Mouse (Mus musculus) adrenal gland, postnatal 4 days (tissue): ENCODE results near the gene Magi2. TPM values are rescaled to one million over a fixed set of nuclear protein-coding genes. Genes with fewer than 3 reads are reported as not detected.
"Not testable (repeated sequence)": the region's sequence is repeated elsewhere in the genome, so short reads cannot be mapped to it uniquely, and the experiment has no call there.

ENCODE experiments used
- DNase-seq, 2 experiments: peaks; one replicate each; pipeline ENCODE4 v3.0.0; 2021 to 2022; ENCODE audit warnings: low spot score in 2 of 2, mixed read lengths in 2 of 2
- long read RNA-seq, 2 experiments: library from polyadenylated mRNA; stranded (forward); transcript quantifications; one replicate each; pipeline ENCODE4 v2.0.0; 2021
- total RNA-seq, 2 experiments: library from RNA; stranded (reverse); gene quantifications; 2 replicates each; pipeline ENCODE4 v1.2.3; 2021

The Magi2 gene
- total RNA-seq = 10 to 100 TPM in 1 of 2 experiments, 1 to 10 TPM in 1; 8.4 to 14.1 TPM
- long read RNA-seq, experiment 1, partial matches to known transcripts = 0 of 2 reads
- long read RNA-seq, experiment 1, other reads (novel, unspliced or antisense) = 2 of 2 reads
- long read RNA-seq, experiment 2, partial matches to known transcripts = 7 of 14 reads
- long read RNA-seq, experiment 2, other reads (novel, unspliced or antisense) = 3 of 14 reads

GRCm38 (mm10) chr5:19226866-19227243 lies at the start of gene Magi2:
Gene Magi2 (plus strand): TSS chr5:19227036.
- DNase-seq = no peak

GRCm38 (mm10) chr5:19178594-19178993 lies 48.2 kb upstream of the Magi2 start:
- DNase-seq = no peak

GRCm38 (mm10) chr5:19186175-19186574 lies 40.7 kb upstream of the Magi2 start:
- DNase-seq = no peak

GRCm38 (mm10) chr5:19211665-19212064 lies 15.2 kb upstream of the Magi2 start:
- DNase-seq = no peak

- peak; percentile 43 to 67 for DNase-seq
Observed at GRCm38 (mm10) chr5:19226144-19226865, 531 bp upstream of the Magi2 start.

GRCm38 (mm10) chr5:19227281-19227680 lies 445 bp downstream of the Magi2 start:
- peak; percentile 4 to 8 for DNase-seq

GRCm38 (mm10) chr5:19227791-19228331 lies 1.0 kb downstream of the Magi2 start:
- peak; percentile 8 to 25 for DNase-seq

- DNase-seq = no peak
Observed at GRCm38 (mm10) chr5:19241797-19242196, 15.0 kb downstream of the Magi2 start.

GRCm38 (mm10) chr5:19246426-19246825 lies 19.6 kb downstream of the Magi2 start:
- DNase-seq = no peak

- DNase-seq = no peak
Observed at GRCm38 (mm10) chr5:19247266-19247665, 20.4 kb downstream of the Magi2 start.

- no peak for DNase-seq
Observed at GRCm38 (mm10) chr5:19262816-19263215, 36.0 kb downstream of the Magi2 start.

- DNase-seq = no peak
Observed at GRCm38 (mm10) chr5:19264627-19265026, 37.8 kb downstream of the Magi2 start.

GRCm38 (mm10) chr5:19292581-19292980 lies 65.7 kb downstream of the Magi2 start:
- DNase-seq = no peak

- DNase-seq = no peak
Observed at GRCm38 (mm10) chr5:19306656-19307055, 79.8 kb downstream of the Magi2 start.

GRCm38 (mm10) chr5:19309870-19310269 lies 83.0 kb downstream of the Magi2 start:
- no peak for DNase-seq

GRCm38 (mm10) chr5:19322532-19322931 lies 95.7 kb downstream of the Magi2 start:
- DNase-seq = no peak

- DNase-seq = no peak
Observed at GRCm38 (mm10) chr5:19337561-19337960, 110.7 kb downstream of the Magi2 start.

- DNase-seq = no peak
Observed at GRCm38 (mm10) chr5:19368175-19368574, 141.3 kb downstream of the Magi2 start.

GRCm38 (mm10) chr5:19395876-19396275 lies 169.0 kb downstream of the Magi2 start:
- no peak for DNase-seq

GRCm38 (mm10) chr5:19400299-19400698 lies 173.5 kb downstream of the Magi2 start:
- no peak for DNase-seq

- no peak for DNase-seq
Observed at GRCm38 (mm10) chr5:19400738-19401408, 174.0 kb downstream of the Magi2 start.

- DNase-seq = not testable (repeated sequence)
Observed at GRCm38 (mm10) chr5:19404268-19404667, 177.4 kb downstream of the Magi2 start.
